Mouse (Mus musculus): Measurements from ENCODE around the gene Ift52. TPM values are rescaled to one million over a fixed set of nuclear protein-coding genes. Genes with fewer than 3 reads are reported as not detected.

Ift52 gene
- polyA plus RNA-seq, 1 experiment from 2014 or later = 32.3 TPM

DNA sequence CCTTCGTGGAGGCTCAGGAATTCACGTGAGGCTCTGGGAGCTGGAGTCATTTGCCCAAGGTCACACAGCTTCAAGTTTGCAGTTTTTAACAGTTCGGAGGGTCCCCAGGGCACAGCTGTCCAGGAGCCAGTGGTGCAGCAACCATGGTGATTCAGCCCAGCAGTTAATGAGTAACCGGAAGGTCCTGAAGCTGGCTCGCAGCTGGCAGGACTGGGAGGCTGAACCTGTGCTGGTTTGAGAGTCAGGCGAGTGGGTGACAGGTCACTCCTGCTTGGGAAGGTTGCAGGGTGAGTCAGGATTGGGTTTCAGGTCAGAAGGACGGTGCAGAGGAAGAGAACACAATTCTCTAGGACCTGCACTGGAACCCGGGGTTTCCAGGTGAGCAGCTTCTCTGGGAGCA, 29.9 kb upstream of the Ift52 start, which contains the start of gene Sgk2:
Sgk2 (plus strand) TSS at position 113 of the 400 bp plus-strand sequence.
- Histone ChIP-seq H3K9ac (ENCODE audit: low read length) (no peak within 1 kb of the TSS), H3K27me3 (ENCODE audit: control insufficient read depth, insufficient read depth, low read length) (no peaks in the 10 kb centered on the region), H3K4me1 (replicated peaks; ENCODE audit: control insufficient read depth, insufficient read depth) (0 out of 2 replicates have a peak, but pooled peaks cover 2% of the 10 kb centered on the region), H3K4me2 (replicated peaks; ENCODE audit: low read depth) (no peak within 1 kb of the TSS), H3K36me3 (ENCODE audit: control insufficient read depth, insufficient read depth, low read length) (no peaks in the 10 kb centered on the region), H3K9me3 (ENCODE audit: control insufficient read depth, low read length) (no peaks in the 10 kb centered on the region), H3K4me3 (ENCODE audit: low read depth, low read length) (no peak within 1 kb of the TSS), H3K27ac (replicated peaks) (no peak within 1 kb of the TSS; the same call in 1 of the 2 replicates)
- ATAC-seq (ENCODE audit: low FRiP score, low TSS enrichment) = peak; percentile 86
- 35% methylated on average over 8 of the region's 8 CpGs for WGBS
- TF ChIP-seq CTCF (IDR thresholded peaks at IDR 0.05; ENCODE audit: low read depth) = no peak
- no peak for TF ChIP-seq EP300 (optimal IDR thresholded peaks at IDR 0.05)
- DNase-seq (ENCODE audit: low spot score) = peak; percentile 66

DNA sequence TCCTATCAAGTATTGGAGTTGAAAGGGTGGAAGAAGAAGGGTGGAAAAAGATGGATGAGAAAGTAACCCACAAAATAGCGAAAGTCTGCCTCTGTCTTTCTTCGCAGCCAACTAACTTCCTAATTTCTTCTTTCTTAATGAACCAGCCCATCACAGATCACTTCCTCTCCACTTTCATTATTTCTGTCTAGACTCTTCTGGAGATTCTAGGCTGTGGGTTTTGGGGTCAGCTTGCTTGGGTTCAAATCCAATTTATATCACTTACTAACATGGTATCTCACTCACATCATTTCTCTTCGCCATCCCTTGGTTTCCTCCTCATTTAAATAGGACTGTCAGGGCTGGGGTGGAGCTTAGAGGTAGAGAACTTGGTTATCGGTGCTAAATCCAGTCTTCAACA, 28.9 kb upstream of the Ift52 start:
- Histone ChIP-seq H3K4me1 (replicated peaks; ENCODE audit: control insufficient read depth, insufficient read depth) (0 out of 2 replicates have a peak, but pooled peaks cover 2% of the 10 kb centered on the region), H3K4me3 (ENCODE audit: low read depth, low read length) (no peak overlapping the region), H3K27me3 (ENCODE audit: control insufficient read depth, insufficient read depth, low read length) (no peaks in the 10 kb centered on the region), H3K4me2 (replicated peaks; ENCODE audit: low read depth) (no peak overlapping the region), H3K9me3 (ENCODE audit: control insufficient read depth, low read length) (no peaks in the 10 kb centered on the region), H3K27ac (replicated peaks) (no peak overlapping the region), H3K9ac (ENCODE audit: low read length) (no peak overlapping the region), H3K36me3 (ENCODE audit: control insufficient read depth, insufficient read depth, low read length) (no peaks in the 10 kb centered on the region)
- no peak for TF ChIP-seq CTCF (IDR thresholded peaks at IDR 0.05; ENCODE audit: low read depth)
- 86% methylated on average over 4 of the region's 4 CpGs for WGBS
- no peak for DNase-seq (ENCODE audit: low spot score)
- ATAC-seq (ENCODE audit: low FRiP score, low TSS enrichment) = no peak

DNA sequence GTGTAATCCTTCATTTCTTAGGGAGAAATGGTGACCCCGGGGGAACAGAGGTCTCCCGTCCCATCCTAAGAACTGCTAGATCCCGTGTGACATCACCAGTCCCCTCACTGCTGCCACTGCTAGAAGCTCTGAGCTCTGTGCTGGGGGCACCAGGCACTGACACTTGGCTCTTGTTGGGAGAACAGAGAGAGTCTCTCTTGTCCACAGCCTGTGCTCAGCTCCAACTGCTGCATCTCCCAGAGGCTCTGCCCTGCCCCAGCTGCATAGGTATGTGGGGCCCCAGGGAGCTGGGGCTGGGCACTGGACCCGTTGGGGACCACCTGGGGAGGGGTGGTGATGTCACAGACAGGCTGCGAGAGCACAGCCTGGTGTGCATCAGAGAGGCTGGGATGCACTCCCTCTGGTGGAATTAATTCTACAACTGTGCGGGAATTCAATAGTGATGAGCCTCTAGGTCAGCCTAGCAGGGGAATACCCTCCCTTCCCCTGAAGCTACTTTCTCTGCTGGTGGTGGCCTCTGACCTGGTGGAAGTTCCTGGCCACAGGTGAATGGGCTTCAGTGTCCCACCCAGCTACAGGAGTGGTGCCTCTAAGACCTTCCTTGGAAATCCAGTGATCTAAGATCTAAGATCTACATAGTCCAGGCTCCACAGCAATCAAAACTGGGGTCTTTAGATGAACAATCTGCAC, 25.6 kb upstream of the Ift52 start:
- Histone ChIP-seq H3K4me3 (ENCODE audit: low read depth, low read length) (no peak overlapping the region), H3K36me3 (ENCODE audit: control insufficient read depth, insufficient read depth, low read length) (no peaks in the 10 kb centered on the region), H3K4me1 (replicated peaks; ENCODE audit: control insufficient read depth, insufficient read depth) (no peaks in the 10 kb centered on the region), H3K27me3 (ENCODE audit: control insufficient read depth, insufficient read depth, low read length) (no peaks in the 10 kb centered on the region), H3K27ac (replicated peaks) (no peak overlapping the region), H3K4me2 (replicated peaks; ENCODE audit: low read depth) (no peak overlapping the region), H3K9me3 (ENCODE audit: control insufficient read depth, low read length) (no peaks in the 10 kb centered on the region), H3K9ac (ENCODE audit: low read length) (no peak overlapping the region)
- ATAC-seq (ENCODE audit: low FRiP score, low TSS enrichment) = no peak
- 34% methylated on average over 6 of the region's 6 CpGs for WGBS
- TF ChIP-seq EP300 (optimal IDR thresholded peaks at IDR 0.05) (no peak), CTCF (IDR thresholded peaks at IDR 0.05; ENCODE audit: low read depth) (peak; percentile 43)
- DNase-seq (ENCODE audit: low spot score) = no peak

DNA sequence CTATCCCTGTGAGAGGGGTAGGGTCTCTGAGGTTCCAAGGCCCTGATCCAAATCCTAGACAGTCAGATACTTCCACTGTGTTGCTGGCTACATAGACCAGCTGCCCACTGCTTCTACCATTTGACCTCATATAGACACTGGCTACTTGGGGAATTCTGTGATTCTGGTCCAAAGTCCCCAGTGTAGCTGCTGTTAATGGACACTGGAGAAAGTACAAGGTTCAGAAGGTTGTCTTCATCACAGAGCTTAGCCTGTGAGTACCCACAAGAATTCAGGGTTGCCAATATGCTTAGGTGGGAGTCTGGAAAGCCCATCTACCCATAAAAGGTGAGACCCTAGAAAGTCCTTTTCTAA, 25.1 kb upstream of the Ift52 start:
- Histone ChIP-seq H3K4me2 (replicated peaks; ENCODE audit: low read depth) (no peak overlapping the region), H3K4me1 (replicated peaks; ENCODE audit: control insufficient read depth, insufficient read depth) (no peaks in the 10 kb centered on the region), H3K36me3 (ENCODE audit: control insufficient read depth, insufficient read depth, low read length) (no peaks in the 10 kb centered on the region), H3K4me3 (ENCODE audit: low read depth, low read length) (no peak overlapping the region), H3K27ac (replicated peaks) (no peak overlapping the region), H3K27me3 (ENCODE audit: control insufficient read depth, insufficient read depth, low read length) (no peaks in the 10 kb centered on the region), H3K9ac (ENCODE audit: low read length) (no peak overlapping the region), H3K9me3 (ENCODE audit: control insufficient read depth, low read length) (no peaks in the 10 kb centered on the region)
- TF ChIP-seq EP300 (optimal IDR thresholded peaks at IDR 0.05) (no peak), CTCF (IDR thresholded peaks at IDR 0.05; ENCODE audit: low read depth) (no peak)
- ATAC-seq (ENCODE audit: low FRiP score, low TSS enrichment) (no peak), DNase-seq (ENCODE audit: low spot score) (no peak)

DNA sequence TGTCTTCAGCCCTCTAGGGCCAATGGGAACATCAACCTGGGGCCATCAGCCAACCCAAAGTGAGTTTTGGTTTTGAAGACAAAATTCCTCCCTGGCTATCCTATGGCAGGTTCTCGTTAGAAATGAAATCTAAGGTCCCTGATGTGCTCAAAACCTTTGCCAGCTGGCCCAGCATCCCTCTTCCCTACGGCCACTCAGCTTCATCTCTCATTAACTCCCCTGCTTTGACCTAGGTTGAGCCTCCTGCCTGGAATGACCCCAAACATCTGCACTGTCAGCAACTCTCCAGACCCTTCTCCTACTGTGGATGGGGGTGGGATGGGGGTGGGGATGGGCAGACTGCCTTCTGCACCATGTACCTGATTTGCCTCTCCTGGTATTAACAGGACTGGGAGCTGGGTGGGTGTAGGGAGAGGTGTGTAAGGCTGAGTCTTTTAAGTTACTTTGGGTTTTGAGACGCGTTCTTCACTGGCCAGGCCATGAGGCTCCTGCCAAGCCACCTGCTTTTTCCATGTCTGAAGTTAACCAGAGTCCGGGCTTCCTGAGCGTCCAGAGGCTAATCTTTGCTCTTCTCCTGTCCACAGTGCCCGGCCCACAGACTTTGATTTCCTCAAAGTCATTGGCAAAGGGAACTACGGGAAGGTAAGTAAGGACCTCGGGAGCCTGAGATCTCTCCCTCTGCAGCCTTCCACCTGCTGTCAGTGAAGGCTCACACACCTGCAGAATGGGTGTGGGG, 23.1 kb upstream of the Ift52 start:
- no peak overlapping the region for H3K9ac ChIP-seq (ENCODE audit: low read length)
- no peaks in the 10 kb centered on the region for H3K27me3 ChIP-seq (ENCODE audit: control insufficient read depth, insufficient read depth, low read length)
- no peak overlapping the region for H3K4me2 ChIP-seq (replicated peaks; ENCODE audit: low read depth)

More for the DNA sequence above, 23.1 kb upstream of the Ift52 start:
- H3K9me3 ChIP-seq (ENCODE audit: control insufficient read depth, low read length) = no peaks in the 10 kb centered on the region
- no peaks in the 10 kb centered on the region for H3K4me1 ChIP-seq (replicated peaks; ENCODE audit: control insufficient read depth, insufficient read depth)
- WGBS = 73% methylated on average over 9 of the region's 9 CpGs
- TF ChIP-seq EP300 (optimal IDR thresholded peaks at IDR 0.05) (no peak), CTCF (IDR thresholded peaks at IDR 0.05; ENCODE audit: low read depth) (no peak)
- no peak overlapping the region for H3K4me3 ChIP-seq (ENCODE audit: low read depth, low read length)
- ATAC-seq (ENCODE audit: low FRiP score, low TSS enrichment) (no peak), DNase-seq (ENCODE audit: low spot score) (no peak)
- no peaks in the 10 kb centered on the region for H3K36me3 ChIP-seq (ENCODE audit: control insufficient read depth, insufficient read depth, low read length)
- no peak overlapping the region for H3K27ac ChIP-seq (replicated peaks)
